Mouse (Mus musculus): ENCODE results near the gene Bend5. TPM values are rescaled to one million over a fixed set of nuclear protein-coding genes. Genes with fewer than 3 reads are reported as not detected.

The Bend5 gene
- polyA plus RNA-seq, 2 experiments: 38.2 to 58.3 TPM

DNA sequence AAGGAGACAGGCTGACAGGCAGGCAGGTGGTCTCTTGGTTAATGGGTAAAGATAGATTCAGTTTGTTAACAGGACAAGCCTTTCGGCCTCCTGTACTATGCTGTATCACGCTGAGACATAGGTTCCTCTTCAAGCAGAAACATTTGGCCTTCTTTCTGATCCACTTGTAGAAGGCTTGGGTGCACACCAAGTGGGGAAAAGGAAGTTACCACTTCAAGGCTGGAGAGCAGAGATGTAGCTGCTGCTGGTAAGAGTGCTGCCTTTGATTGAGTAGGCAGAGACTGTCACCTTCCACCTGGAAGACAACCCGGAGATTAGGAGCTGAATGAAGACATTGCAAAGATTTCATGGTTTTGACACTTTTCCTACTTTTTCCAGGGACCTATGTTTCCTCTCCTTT is 1.3 kb downstream of the Bend5 start:
- Histone ChIP-seq H3K36me3 (ENCODE audit: control insufficient read depth, insufficient read depth, low read length) (peaks cover 15% of the 10 kb centered on the region), H3K4me2 (replicated peaks; ENCODE audit: low read depth, low read length, severe bottlenecking) (peak overlapping the region; percentile 65), H3K4me1 (ENCODE audit: control insufficient read depth, insufficient read depth, low read length) (peaks cover 27% of the 10 kb centered on the region), H3K9me3 (ENCODE audit: control insufficient read depth, low read length) (no peaks in the 10 kb centered on the region), H3K4me3 (replicated peaks; ENCODE audit: low read length) (peak overlapping the region; percentile 82), H3K27me3 (ENCODE audit: control insufficient read depth, insufficient read depth, low read length) (no peaks in the 10 kb centered on the region), H3K27ac (replicated peaks; ENCODE audit: low read depth, low read length) (no peak overlapping the region), H3K9ac (ENCODE audit: low read depth, low read length, severe bottlenecking) (peak overlapping the region; percentile 88)
- TF ChIP-seq POLR2A (IDR thresholded peaks at IDR 0.05; ENCODE audit: borderline replicate concordance, extremely low read depth, insufficient read depth, insufficient read length): no peak
- ATAC-seq (ENCODE audit: low FRiP score, low read depth) (no peak), DNase-seq (ENCODE audit: low spot score) (no peak)
- 61% methylated on average over 3 of the region's 3 CpGs for WGBS

GRCm38 (mm10) chr4:111416551-111416950 is 1.7 kb downstream of the Bend5 start:
- ATAC-seq (ENCODE audit: low FRiP score, low read depth): no peak
- peaks cover 27% of the 10 kb centered on the region for H3K4me1 ChIP-seq (ENCODE audit: control insufficient read depth, insufficient read depth, low read length)
- no peak overlapping the region for H3K9ac ChIP-seq (ENCODE audit: low read depth, low read length, severe bottlenecking)
- H3K27me3 ChIP-seq (ENCODE audit: control insufficient read depth, insufficient read depth, low read length): no peaks in the 10 kb centered on the region
- no peak overlapping the region for H3K27ac ChIP-seq (replicated peaks; ENCODE audit: low read depth, low read length)
- H3K4me2 ChIP-seq (replicated peaks; ENCODE audit: low read depth, low read length, severe bottlenecking): peak overlapping the region; percentile 65
- no peaks in the 10 kb centered on the region for H3K9me3 ChIP-seq (ENCODE audit: control insufficient read depth, low read length)
- TF ChIP-seq POLR2A (IDR thresholded peaks at IDR 0.05; ENCODE audit: borderline replicate concordance, extremely low read depth, insufficient read depth, insufficient read length): no peak
- peak overlapping the region; percentile 82 for H3K4me3 ChIP-seq (replicated peaks; ENCODE audit: low read length)
- no peak for DNase-seq (ENCODE audit: low spot score)
- peaks cover 15% of the 10 kb centered on the region for H3K36me3 ChIP-seq (ENCODE audit: control insufficient read depth, insufficient read depth, low read length)
- WGBS: 44% methylated on average over 3 of the region's 3 CpGs

GRCm38 (mm10) chr4:111417716-111418115 is 2.9 kb downstream of the Bend5 start:
- WGBS: 75% methylated on average over 5 of the region's 5 CpGs
- Histone ChIP-seq H3K4me2 (replicated peaks; ENCODE audit: low read depth, low read length, severe bottlenecking) (no peak overlapping the region), H3K9me3 (ENCODE audit: control insufficient read depth, low read length) (no peaks in the 10 kb centered on the region), H3K27me3 (ENCODE audit: control insufficient read depth, insufficient read depth, low read length) (no peaks in the 10 kb centered on the region), H3K4me1 (ENCODE audit: control insufficient read depth, insufficient read depth, low read length) (peaks cover 27% of the 10 kb centered on the region), H3K36me3 (ENCODE audit: control insufficient read depth, insufficient read depth, low read length) (peaks cover 15% of the 10 kb centered on the region), H3K9ac (ENCODE audit: low read depth, low read length, severe bottlenecking) (no peak overlapping the region), H3K27ac (replicated peaks; ENCODE audit: low read depth, low read length) (no peak overlapping the region), H3K4me3 (replicated peaks; ENCODE audit: low read length) (no peak overlapping the region)
- no peak for DNase-seq (ENCODE audit: low spot score)
- no peak for TF ChIP-seq POLR2A (IDR thresholded peaks at IDR 0.05; ENCODE audit: borderline replicate concordance, extremely low read depth, insufficient read depth, insufficient read length)
- ATAC-seq (ENCODE audit: low FRiP score, low read depth): no peak

DNA sequence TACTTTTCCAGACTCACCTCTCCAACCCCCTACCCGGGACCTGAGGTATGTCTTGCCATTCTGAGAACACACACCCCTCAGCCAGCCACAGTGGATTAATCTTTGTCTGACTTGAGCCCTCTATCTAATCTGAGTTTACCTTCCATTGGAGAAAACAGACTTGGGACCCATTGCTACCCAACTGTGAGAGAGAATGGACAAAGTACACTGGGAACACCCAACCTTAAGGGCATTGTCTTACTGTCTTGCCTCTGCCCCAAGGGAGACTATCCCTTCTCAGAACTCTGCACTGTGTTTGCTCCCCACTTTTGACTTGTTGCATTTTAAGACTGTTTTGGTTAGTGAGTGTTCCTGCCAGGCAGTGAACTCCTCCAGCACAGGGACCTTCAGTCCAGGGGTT is 4.7 kb downstream of the Bend5 start:
- Histone ChIP-seq H3K27me3 (ENCODE audit: control insufficient read depth, insufficient read depth, low read length) (no peaks in the 10 kb centered on the region), H3K4me1 (ENCODE audit: control insufficient read depth, insufficient read depth, low read length) (peaks cover 22% of the 10 kb centered on the region), H3K9ac (ENCODE audit: low read depth, low read length, severe bottlenecking) (no peak overlapping the region), H3K36me3 (ENCODE audit: control insufficient read depth, insufficient read depth, low read length) (peaks cover 18% of the 10 kb centered on the region), H3K9me3 (ENCODE audit: control insufficient read depth, low read length) (no peaks in the 10 kb centered on the region), H3K27ac (replicated peaks; ENCODE audit: low read depth, low read length) (no peak overlapping the region), H3K4me3 (replicated peaks; ENCODE audit: low read length) (no peak overlapping the region), H3K4me2 (replicated peaks; ENCODE audit: low read depth, low read length, severe bottlenecking) (no peak overlapping the region)
- WGBS: 91% methylated on average over 1 of the region's 1 CpGs
- DNase-seq (ENCODE audit: low spot score): no peak
- ATAC-seq (ENCODE audit: low FRiP score, low read depth): no peak
- no peak for TF ChIP-seq POLR2A (IDR thresholded peaks at IDR 0.05; ENCODE audit: borderline replicate concordance, extremely low read depth, insufficient read depth, insufficient read length)

DNA sequence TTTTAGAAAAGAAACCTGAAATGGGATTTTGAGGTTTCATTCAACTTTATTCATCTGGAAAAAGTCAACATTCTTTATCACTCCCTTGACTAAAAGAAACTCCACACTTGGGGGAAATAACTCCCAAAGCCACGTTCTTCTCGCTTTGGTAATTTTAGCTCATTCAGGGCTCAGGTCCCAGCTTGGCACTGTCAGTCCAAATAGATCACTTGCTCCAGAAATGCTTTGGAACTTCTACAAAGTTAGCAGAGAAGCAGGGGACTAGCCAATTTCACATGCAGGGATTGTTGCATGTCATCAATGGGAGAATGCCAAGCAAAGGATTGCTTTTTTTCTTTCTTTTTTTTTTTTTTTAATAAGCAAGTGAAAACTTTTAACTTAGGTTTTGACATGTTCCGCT is 5.2 kb downstream of the Bend5 start:
- TF ChIP-seq POLR2A (IDR thresholded peaks at IDR 0.05; ENCODE audit: borderline replicate concordance, extremely low read depth, insufficient read depth, insufficient read length): no peak
- 60% methylated on average over 3 of the region's 3 CpGs for WGBS
- Histone ChIP-seq H3K27me3 (ENCODE audit: control insufficient read depth, insufficient read depth, low read length) (no peaks in the 10 kb centered on the region), H3K9ac (ENCODE audit: low read depth, low read length, severe bottlenecking) (no peak overlapping the region), H3K4me1 (ENCODE audit: control insufficient read depth, insufficient read depth, low read length) (peaks cover 21% of the 10 kb centered on the region), H3K4me2 (replicated peaks; ENCODE audit: low read depth, low read length, severe bottlenecking) (no peak overlapping the region), H3K36me3 (ENCODE audit: control insufficient read depth, insufficient read depth, low read length) (peaks cover 19% of the 10 kb centered on the region), H3K9me3 (ENCODE audit: control insufficient read depth, low read length) (no peaks in the 10 kb centered on the region), H3K27ac (replicated peaks; ENCODE audit: low read depth, low read length) (no peak overlapping the region), H3K4me3 (replicated peaks; ENCODE audit: low read length) (no peak overlapping the region)
- DNase-seq (ENCODE audit: low spot score) (peak; percentile 42), ATAC-seq (ENCODE audit: low FRiP score, low read depth) (no peak)

- Histone ChIP-seq H3K4me2 (replicated peaks; ENCODE audit: low read depth, low read length, severe bottlenecking) (no peak overlapping the region), H3K4me1 (ENCODE audit: control insufficient read depth, insufficient read depth, low read length) (peaks cover 19% of the 10 kb centered on the region), H3K9me3 (ENCODE audit: control insufficient read depth, low read length) (no peaks in the 10 kb centered on the region), H3K4me3 (replicated peaks; ENCODE audit: low read length) (no peak overlapping the region), H3K27me3 (ENCODE audit: control insufficient read depth, insufficient read depth, low read length) (no peaks in the 10 kb centered on the region), H3K27ac (replicated peaks; ENCODE audit: low read depth, low read length) (no peak overlapping the region), H3K9ac (ENCODE audit: low read depth, low read length, severe bottlenecking) (no peak overlapping the region), H3K36me3 (ENCODE audit: control insufficient read depth, insufficient read depth, low read length) (peaks cover 24% of the 10 kb centered on the region)
- WGBS: 86% methylated on average over 4 of the region's 4 CpGs
- no peak for ATAC-seq (ENCODE audit: low FRiP score, low read depth)
- TF ChIP-seq POLR2A (IDR thresholded peaks at IDR 0.05; ENCODE audit: borderline replicate concordance, extremely low read depth, insufficient read depth, insufficient read length): no peak
- DNase-seq (ENCODE audit: low spot score): no peak
Observed at GRCm38 (mm10) chr4:111420955-111421354, 6.1 kb downstream of the Bend5 start.
